Mouse (Mus musculus) MEL (cell line): ENCODE measurements around the gene Shcbp1l. TPM values are rescaled to one million over a fixed set of nuclear protein-coding genes. Genes with fewer than 3 reads are reported as not detected.

ENCODE experiments used
- DNase-seq: peaks from one replicate; pipeline ENCODE4 v3.0.0; 2011; ENCODE audit warnings: low read depth, low spot score
- H3K27ac ChIP-seq: 2 replicates; pipeline ENCODE4 v1.5.1; 2012; ENCODE audit warnings: low read depth, mild to moderate bottlenecking, control low read depth, low read length, moderate library complexity; ENCODE audit not compliant: control insufficient read depth
- H3K27me3 ChIP-seq, 2 experiments: fragments of 150-350 bp in 1 of 2; sonication (generic) in 1 of 2; 2 replicates each; pipeline ENCODE4 v1.6.1; 2012; ENCODE audit warnings: low read length in 2 of 2, mild to moderate bottlenecking in 2 of 2, improper control_type of control experiment in 1 of 2, moderate library complexity in 1 of 2; ENCODE audit not compliant: insufficient read depth in 2 of 2, control insufficient read depth in 1 of 2
- H3K36me3 ChIP-seq, 2 experiments: 2 replicates each; pipeline ENCODE4 v1.6.1; 2012 to 2014; ENCODE audit warnings: low read length in 2 of 2, improper control_type of control experiment in 1 of 2, inconsistent platforms in 1 of 2, mild to moderate bottlenecking in 1 of 2; ENCODE audit not compliant: insufficient read depth in 2 of 2, control insufficient read depth in 1 of 2
- H3K4me1 ChIP-seq, 2 experiments: fragments of 150-350 bp in 1 of 2; sonication (generic) in 1 of 2; 2 replicates each; pipeline ENCODE4 v1.6.1; 2012; ENCODE audit warnings: low read length in 2 of 2, improper control_type of control experiment in 1 of 2, mild to moderate bottlenecking in 1 of 2; ENCODE audit not compliant: insufficient read depth in 2 of 2, control insufficient read depth in 1 of 2
- H3K4me3 ChIP-seq, 2 experiments: fragments of 150-350 bp in 1 of 2; sonication (generic) in 1 of 2; 2 replicates each; pipeline ENCODE4 v1.5.1; 2012; ENCODE audit warnings: low read depth in 2 of 2, low read length in 2 of 2, mild to moderate bottlenecking in 2 of 2, moderate library complexity in 2 of 2, control low read depth in 1 of 2, improper control_type of control experiment in 1 of 2; ENCODE audit not compliant: control insufficient read depth in 1 of 2, insufficient read depth in 1 of 2
- H3K79me2 ChIP-seq: 2 replicates; pipeline ENCODE4 v1.6.1; 2012; ENCODE audit warnings: mild to moderate bottlenecking, low read length, moderate library complexity; ENCODE audit not compliant: control insufficient read depth, poor library complexity, insufficient read depth
- H3K9ac ChIP-seq: 2 replicates; pipeline ENCODE4 v1.6.1; 2012; ENCODE audit warnings: low read depth, mild to moderate bottlenecking, control low read depth, low read length, moderate library complexity; ENCODE audit not compliant: control insufficient read depth, poor library complexity, severe bottlenecking
- H3K9me3 ChIP-seq: fragments of 150-350 bp; sonication (generic); replicated peaks from 2 replicates; pipeline ENCODE4 v1.6.1; 2012; ENCODE audit warnings: mild to moderate bottlenecking, low read length, improper control_type of control experiment, moderate library complexity; ENCODE audit not compliant: insufficient read depth
- CHD1 ChIP-seq: IDR thresholded peaks from 2 replicates; pipeline ENCODE4 v1.6.1; 2012; ENCODE audit warnings: low read depth, mild to moderate bottlenecking, inconsistent platforms, low read length, improper control_type of control experiment
- CTCF ChIP-seq, 3 experiments: IDR thresholded peaks in 2 of 3; conservative IDR thresholded peaks in 1 of 3; 2 replicates each; pipeline ENCODE4 v1.5.1; 2011 to 2012; ENCODE audit warnings: low read length in 3 of 3, low read depth in 2 of 3, mild to moderate bottlenecking in 2 of 3, improper control_type of control experiment in 1 of 3, inconsistent platforms in 1 of 3, mixed read lengths in 1 of 3, moderate library complexity in 1 of 3; ENCODE audit not compliant: control insufficient read depth in 1 of 3, insufficient read depth in 1 of 3, poor library complexity in 1 of 3, severe bottlenecking in 1 of 3
- ETS1 ChIP-seq: IDR thresholded peaks from 2 replicates; pipeline ENCODE4 v1.6.1; 2012; ENCODE audit warnings: low read depth, mild to moderate bottlenecking, inconsistent platforms, low read length, improper control_type of control experiment, moderate library complexity
- GABPA ChIP-seq: IDR thresholded peaks from 2 replicates; pipeline ENCODE4 v1.6.1; 2012; ENCODE audit warnings: low read depth, mild to moderate bottlenecking, inconsistent platforms, low read length, improper control_type of control experiment, moderate library complexity
- GATA1 ChIP-seq: IDR thresholded peaks from 2 replicates; pipeline ENCODE4 v1.6.1; 2011; ENCODE audit warnings: low read depth, low read length, improper control_type of control experiment
- MAFK ChIP-seq: IDR thresholded peaks from 2 replicates; pipeline ENCODE4 v1.6.1; 2011; ENCODE audit warnings: low read depth, mild to moderate bottlenecking, low read length, improper control_type of control experiment, borderline replicate concordance
- MAX ChIP-seq: IDR thresholded peaks from 2 replicates; pipeline ENCODE4 v1.6.1; 2011; ENCODE audit warnings: low read length, improper control_type of control experiment
- MAZ ChIP-seq: IDR thresholded peaks from 2 replicates; pipeline ENCODE4 v1.6.1; 2012; ENCODE audit warnings: low read depth, mild to moderate bottlenecking, inconsistent platforms, low read length, improper control_type of control experiment
- MYC ChIP-seq: IDR thresholded peaks from 2 replicates; pipeline ENCODE4 v1.6.1; 2011; ENCODE audit warnings: low read depth, mild to moderate bottlenecking, low read length, improper control_type of control experiment, moderate library complexity
- POLR2AphosphoS2 ChIP-seq: IDR thresholded peaks from 2 replicates; pipeline ENCODE4 v1.6.1; 2011; ENCODE audit warnings: low read length, improper control_type of control experiment
- POLR2AphosphoS5 ChIP-seq: IDR thresholded peaks from 2 replicates; pipeline ENCODE4 v1.6.1; 2012; ENCODE audit warnings: low read depth, borderline replicate concordance, mild to moderate bottlenecking, inconsistent platforms, low read length, moderate library complexity, mixed read lengths
- RAD21 ChIP-seq: IDR thresholded peaks from 2 replicates; pipeline ENCODE4 v1.6.1; 2011; ENCODE audit warnings: mild to moderate bottlenecking, low read depth, low read length, improper control_type of control experiment
- SIN3A ChIP-seq: IDR thresholded peaks from 2 replicates; pipeline ENCODE4 v1.6.1; 2012; ENCODE audit warnings: low read length, improper control_type of control experiment, inconsistent platforms
- TAL1 ChIP-seq: IDR thresholded peaks from 2 replicates; pipeline ENCODE4 v1.6.1; 2012; ENCODE audit warnings: mild to moderate bottlenecking, inconsistent platforms, low read length, moderate library complexity, mixed read lengths
- TCF12 ChIP-seq: IDR thresholded peaks from 2 replicates; pipeline ENCODE4 v1.6.1; 2014; ENCODE audit warnings: low read depth, mild to moderate bottlenecking, inconsistent platforms, low read length, improper control_type of control experiment, moderate library complexity
- USF1 ChIP-seq: IDR thresholded peaks from 2 replicates; pipeline ENCODE4 v1.6.1; 2014; ENCODE audit warnings: low read depth, mild to moderate bottlenecking, inconsistent platforms, low read length, improper control_type of control experiment, moderate library complexity
- USF2 ChIP-seq, 2 experiments: IDR thresholded peaks; 2 replicates each; pipeline ENCODE4 v1.6.1; 2011 to 2012; ENCODE audit warnings: improper control_type of control experiment in 2 of 2, low read length in 2 of 2, borderline replicate concordance in 1 of 2, inconsistent platforms in 1 of 2, low read depth in 1 of 2, mild to moderate bottlenecking in 1 of 2; ENCODE audit not compliant: insufficient read depth in 1 of 2
- ZKSCAN1 ChIP-seq: IDR thresholded peaks from 2 replicates; pipeline ENCODE4 v1.6.1; 2012; ENCODE audit warnings: low read depth, mild to moderate bottlenecking, inconsistent platforms, low read length, improper control_type of control experiment, moderate library complexity
- ZNF384 ChIP-seq: IDR thresholded peaks from 2 replicates; pipeline ENCODE4 v1.6.1; 2012; ENCODE audit warnings: low read depth, mild to moderate bottlenecking, inconsistent platforms, low read length, improper control_type of control experiment
- polyA plus RNA-seq, 2 experiments: library from polyadenylated mRNA; stranded (reverse) in 1 of 2; unstranded in 1 of 2; fragments of >175 nt in 1 of 2; fragments of >200 nt in 1 of 2; gene quantifications; 2 replicates each; pipeline versions ENCODE4 v1.2.1 to v1.2.4; 2012; ENCODE audit warnings: low replicate concordance in 2 of 2, low read depth in 1 of 2; ENCODE audit not compliant: insufficient read length in 2 of 2, insufficient read depth in 1 of 2, missing spikeins in 1 of 2
- total RNA-seq: library from RNA; depleted of rRNA; stranded (reverse); fragments of 300-350 nt; gene quantifications from 2 replicates; pipeline ENCODE4 v1.2.3, GENCODE M21; 2012

Shcbp1l gene
- total and polyA plus RNA-seq, 3 experiments, result 2.4 to 3.7 TPM; not detected in 1

DNA sequence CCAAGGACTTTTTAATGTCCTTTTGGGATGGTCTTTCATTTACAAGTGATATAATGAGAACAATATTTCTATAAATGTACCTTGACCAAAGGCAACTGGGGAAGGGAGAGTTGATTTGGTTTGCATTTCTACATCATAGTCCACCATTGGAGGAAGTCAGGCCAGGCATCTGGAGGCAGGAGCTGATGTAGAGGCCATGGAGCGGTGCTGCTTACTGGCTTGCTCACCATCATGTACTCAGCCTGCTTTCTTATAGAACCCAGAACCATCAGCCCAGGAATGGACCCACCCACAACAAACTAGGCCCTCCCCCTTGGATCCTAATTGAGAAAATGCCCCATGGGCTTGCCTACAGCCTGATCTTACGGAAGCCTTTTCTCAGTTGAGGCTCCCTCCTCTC is 7.4 kb downstream of the Shcbp1l start:
- Histone ChIP-seq H3K27ac (no peak overlapping the region), H3K4me1 (peaks cover 0 to 4% of the 10 kb centered on the region in 2 experiments; a peak in 1 of 4 replicates), H3K27me3 (no peaks in the 10 kb centered on the region), H3K9ac (no peak overlapping the region), H3K4me3 (no peak overlapping the region), H3K9me3 (no peaks in the 10 kb centered on the region), H3K79me2 (no peaks in the 10 kb centered on the region), H3K36me3 (no peaks in the 10 kb centered on the region)
- DNase-seq, result no peak
- TF ChIP-seq ETS1 (no peak), POLR2AphosphoS5 (no peak), TAL1 (no peak), ZKSCAN1 (no peak), SIN3A (no peak), ZNF384 (no peak)

DNA sequence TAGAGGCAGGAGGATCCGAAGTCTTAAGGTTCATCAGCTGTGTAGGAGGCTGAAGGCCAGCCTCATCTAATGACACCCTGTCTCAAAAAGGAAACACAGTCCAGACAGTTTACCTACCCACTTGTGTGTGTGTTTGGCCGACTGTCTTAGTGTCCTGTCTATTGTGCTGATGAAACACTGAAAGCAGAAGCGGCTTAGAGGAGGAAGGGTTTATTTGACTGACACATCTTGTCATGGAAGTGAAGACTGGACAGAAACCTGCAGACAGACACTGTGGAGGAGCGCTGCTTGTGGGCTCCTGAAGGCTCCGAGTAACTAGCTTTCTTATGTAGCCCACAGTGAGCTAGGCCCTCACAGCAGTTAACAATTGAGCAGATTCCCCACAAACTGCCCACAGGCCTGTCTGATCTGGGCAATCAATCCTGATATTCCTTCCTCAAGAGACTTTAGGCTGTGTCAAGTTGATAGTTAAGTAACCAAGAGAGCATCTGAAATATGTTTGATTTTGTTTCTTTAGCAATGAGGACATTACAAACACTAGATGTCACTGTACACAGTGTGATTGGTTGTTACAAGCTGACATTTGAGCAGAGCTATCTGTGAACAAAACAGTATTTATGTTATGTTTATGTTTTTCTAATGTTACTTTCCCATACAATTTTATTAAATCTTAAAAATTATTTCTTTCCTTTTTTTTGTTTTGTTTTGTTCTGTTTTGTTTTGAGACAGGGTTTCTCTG is 9.1 kb downstream of the Shcbp1l start:
- H3K9ac ChIP-seq, result no peak overlapping the region
- TF ChIP-seq CTCF (IDR thresholded peaks at IDR 0.05 in 2 of 3, conservative IDR thresholded peaks at IDR 0.05 in 1 of 3; ENCODE audit: control insufficient read depth in 1 of 3, insufficient read depth in 1 of 3, low read depth in 2 of 3, low read length in 3 of 3, poor library complexity in 1 of 3, severe bottlenecking in 1 of 3), result peak in 1 of 3 experiments; percentile 14; a peak in 1 of 6 replicates
- TF ChIP-seq GABPA, result no peak
- H3K9me3 ChIP-seq, result no peaks in the 10 kb centered on the region
- peaks cover 0 to 4% of the 10 kb centered on the region in 2 experiments; a peak in 1 of 4 replicates for H3K4me1 ChIP-seq
- H3K36me3 ChIP-seq, result no peaks in the 10 kb centered on the region
- H3K4me3 ChIP-seq, result no peak overlapping the region
- H3K79me2 ChIP-seq, result no peaks in the 10 kb centered on the region
- no peak for DNase-seq
- no peaks in the 10 kb centered on the region for H3K27me3 ChIP-seq
- H3K27ac ChIP-seq, result no peak overlapping the region

DNA sequence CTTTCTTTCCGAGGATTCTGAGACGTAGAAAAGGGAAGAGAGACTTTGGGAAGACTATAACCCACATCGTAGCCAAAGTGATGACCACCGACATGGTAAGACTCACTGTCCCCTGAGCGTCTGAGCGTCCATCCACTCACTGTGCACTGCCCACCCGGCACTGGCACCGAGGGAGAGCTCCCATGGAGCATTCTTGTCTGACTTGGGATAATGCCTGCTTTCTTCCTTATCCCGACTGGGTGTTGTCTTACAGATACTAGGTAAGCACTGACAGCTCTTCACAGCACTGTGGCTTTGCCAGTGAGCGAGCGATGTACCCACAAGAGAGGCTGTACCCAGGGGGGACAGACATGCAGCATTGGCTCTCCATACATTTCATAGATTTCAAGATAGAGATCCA is 12.6 kb downstream of the Shcbp1l start:
- no peak overlapping the region for H3K27ac ChIP-seq
- no peak for DNase-seq
- H3K9me3 ChIP-seq, result no peaks in the 10 kb centered on the region
- no peaks in the 10 kb centered on the region for H3K36me3 ChIP-seq
- no peaks in the 10 kb centered on the region for H3K79me2 ChIP-seq
- no peaks in the 10 kb centered on the region for H3K27me3 ChIP-seq
- no peak overlapping the region for H3K4me3 ChIP-seq
- no peaks in the 10 kb centered on the region for H3K4me1 ChIP-seq
- no peak for TF ChIP-seq USF2 (IDR thresholded peaks at IDR 0.05; ENCODE audit: borderline replicate concordance in 1 of 2, insufficient read depth in 1 of 2, low read depth in 1 of 2, low read length in 2 of 2)
- no peak for TF ChIP-seq MAZ
- TF ChIP-seq ZKSCAN1, result no peak
- TF ChIP-seq MAFK, result no peak
- no peak for TF ChIP-seq MYC
- no peak for TF ChIP-seq MAX
- no peak for TF ChIP-seq USF1
- TF ChIP-seq POLR2AphosphoS5, result no peak
- TF ChIP-seq GATA1, result no peak
- no peak for TF ChIP-seq CHD1
- TF ChIP-seq RAD21, result no peak
- no peak for TF ChIP-seq TCF12
- no peak for TF ChIP-seq ETS1
- no peak for TF ChIP-seq POLR2AphosphoS2
- no peak overlapping the region for H3K9ac ChIP-seq
